Mouse (Mus musculus): ENCODE measurements around the gene Dmxl2.

DNA sequence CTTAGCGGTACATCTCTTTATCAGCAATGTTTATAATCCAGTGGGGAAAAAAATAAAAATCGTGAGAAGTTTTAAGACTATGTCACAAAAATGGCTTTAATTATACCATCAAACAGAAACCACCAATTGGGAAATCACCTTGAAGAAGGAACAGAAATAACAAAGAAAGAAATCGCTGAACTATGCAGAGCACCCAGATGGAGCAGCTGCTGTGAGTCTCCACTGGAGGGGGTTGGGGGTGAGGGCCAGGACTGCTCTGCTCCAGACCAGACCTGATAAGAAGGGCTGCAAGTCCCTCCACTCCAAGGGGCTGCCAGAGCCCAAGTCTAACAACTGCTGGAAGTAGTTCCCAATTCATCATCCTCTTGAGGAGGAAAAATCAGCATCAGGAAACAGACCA lies 23.3 kb downstream of the Dmxl2 start:
- TF ChIP-seq CTCF (IDR thresholded peaks at IDR 0.05; ENCODE audit: low read depth) (no peak), EP300 (IDR thresholded peaks at IDR 0.05; ENCODE audit: low read depth) (no peak)
